Mouse (Mus musculus) lung, postnatal 14 days (tissue): ENCODE measurements at regions not wholly inside any gene's neighbourhood (a gene's known extent, or its start where the extent isn't known, plus 50 kb on each side); places are given as distances from the start of the nearest gene placed in this dataset.
"Not testable (repeated sequence)": the region's sequence is repeated elsewhere in the genome, so short reads cannot be mapped to it uniquely, and the experiment has no call there.

Experiments
- DNase-seq: peaks from one replicate; pipeline ENCODE4 v3.0.0; 2021

DNA sequence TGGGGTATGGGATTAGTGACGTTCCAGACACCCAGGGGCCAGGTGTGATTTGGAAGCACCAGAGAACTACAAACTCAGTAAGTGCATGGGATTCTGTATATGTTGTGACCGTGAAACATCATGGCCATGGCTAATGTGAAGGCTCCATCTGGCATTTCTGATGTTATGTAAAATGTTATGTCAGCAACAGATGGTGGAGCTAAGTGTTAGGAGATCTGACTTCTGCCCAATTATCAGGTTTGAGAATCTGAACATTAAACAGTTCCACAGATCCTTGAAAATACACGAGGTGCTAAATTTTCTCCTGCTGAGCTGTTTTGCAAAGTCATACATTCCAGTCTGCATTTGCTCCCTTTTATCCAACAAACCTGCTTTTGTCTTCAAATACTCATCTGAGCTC, 223.6 kb upstream of the Egfl6 start:
- DNase-seq: no peak

DNA sequence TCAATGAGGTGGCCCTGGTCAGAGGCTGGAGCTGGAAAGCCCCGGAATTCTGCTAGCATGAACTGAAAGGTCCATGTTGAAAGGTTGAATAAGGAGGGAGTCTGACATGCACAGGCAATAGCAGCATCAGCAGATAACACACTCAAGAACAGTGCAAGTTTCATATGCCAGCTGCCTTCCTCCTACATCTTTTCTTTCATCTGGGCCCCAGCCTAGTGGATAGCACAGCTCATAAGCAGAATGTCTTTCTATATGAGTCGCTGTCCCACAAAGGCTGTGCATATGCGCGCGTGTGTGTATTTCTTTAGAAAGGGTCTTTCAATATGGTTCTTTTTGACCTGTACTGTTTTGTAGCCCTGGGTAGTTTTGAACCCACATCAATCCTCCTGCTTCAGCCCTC, 222.7 kb upstream of the Egfl6 start:
- DNase-seq: no peak

DNA sequence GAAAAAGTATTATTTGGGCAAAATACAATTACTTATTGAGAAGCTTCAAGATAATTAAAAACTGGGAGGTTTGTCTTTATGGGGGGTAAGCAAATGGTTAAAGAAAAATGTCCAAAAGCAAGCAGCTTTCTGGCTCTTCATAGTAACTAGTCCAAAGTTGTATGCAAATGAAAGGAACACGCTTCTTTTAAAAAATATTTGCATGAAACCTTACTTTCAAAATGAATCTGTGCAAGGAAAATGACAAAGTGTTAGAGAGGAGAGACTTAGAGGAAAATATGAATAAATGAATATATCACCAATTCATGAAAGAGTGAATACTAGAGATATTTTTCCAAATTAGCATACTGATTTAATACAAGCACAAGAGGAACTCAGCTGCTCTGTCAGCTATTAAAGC, 220.4 kb upstream of the Egfl6 start:
- DNase-seq: no peak

DNA sequence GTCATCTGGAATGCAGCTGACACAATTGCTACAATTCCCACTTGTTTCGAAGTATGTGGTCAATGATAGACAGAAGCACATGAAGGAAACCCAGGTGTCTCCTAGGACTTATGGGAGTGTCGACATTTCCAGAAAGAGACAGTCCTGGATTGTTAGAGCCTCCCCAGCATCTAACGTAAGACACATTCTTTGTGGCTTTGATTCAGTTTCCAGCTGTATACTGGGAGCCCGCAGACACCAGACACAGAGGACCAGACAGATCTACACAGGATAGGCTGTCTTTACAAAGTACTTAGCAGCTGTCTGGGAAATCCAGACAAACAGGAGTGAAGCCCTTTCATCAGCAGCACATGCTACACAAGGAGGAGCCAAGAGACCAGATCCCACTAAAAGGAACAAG, 220.0 kb upstream of the Egfl6 start:
- no peak for DNase-seq

DNA sequence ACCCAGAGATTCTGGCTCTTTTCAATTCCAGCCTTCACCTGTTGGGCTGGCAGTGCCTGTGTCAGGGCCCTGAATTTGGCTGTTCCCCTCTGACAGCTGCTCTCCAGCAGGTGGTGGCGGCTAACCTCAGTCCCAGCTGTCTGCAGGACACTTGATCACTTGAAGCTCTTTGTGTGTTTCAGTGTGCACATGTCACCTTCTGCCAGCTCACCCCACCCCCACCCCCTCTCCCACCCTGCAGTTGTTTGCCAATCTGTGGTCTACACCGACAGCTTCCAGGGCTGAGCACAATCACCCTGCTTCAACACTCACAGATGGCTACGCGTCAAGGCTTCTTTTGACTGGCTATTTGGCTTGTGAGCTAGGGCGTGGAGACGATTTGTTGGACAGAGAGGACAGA, 217.7 kb upstream of the Egfl6 start:
- no peak for DNase-seq

DNA sequence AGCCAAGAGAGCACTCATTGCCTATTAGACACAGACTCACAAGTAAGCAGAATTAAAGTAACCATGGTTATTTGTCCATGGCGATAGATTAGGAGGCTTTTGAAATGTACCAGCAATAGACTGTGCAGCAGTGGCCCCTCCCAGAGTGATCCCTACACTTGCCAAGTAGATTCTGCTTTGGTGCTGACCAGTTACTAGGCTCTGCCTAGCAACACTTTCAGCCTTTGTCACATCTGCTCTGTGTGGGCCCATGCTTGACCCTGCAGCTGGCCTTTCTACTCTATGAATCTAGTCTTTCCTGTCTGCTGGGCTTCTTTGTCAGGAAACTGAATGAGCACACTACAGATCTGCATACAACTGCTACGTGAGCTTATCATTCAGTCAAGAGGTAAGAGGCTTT, 215.5 kb upstream of the Egfl6 start:
- DNase-seq: no peak

DNA sequence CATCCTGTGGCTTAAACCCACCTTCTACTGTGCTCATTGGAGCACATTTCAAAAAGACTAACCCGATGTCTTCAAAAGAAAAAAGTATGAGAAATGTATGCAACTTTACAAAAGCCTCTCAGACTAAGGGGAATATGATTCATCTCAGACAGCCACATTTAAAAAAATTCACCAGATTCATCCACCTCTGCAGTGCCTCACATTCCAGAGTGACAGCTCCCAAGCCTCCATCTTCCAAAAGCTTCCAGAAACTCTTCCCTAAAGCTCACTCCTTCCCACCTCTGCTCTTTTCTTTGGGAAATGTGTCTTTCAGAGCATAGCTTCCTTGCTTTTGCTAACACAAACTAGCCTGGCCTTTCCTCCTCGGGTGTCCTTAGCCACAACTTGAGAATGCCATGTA, 210.1 kb upstream of the Egfl6 start:
- no peak for DNase-seq

DNA sequence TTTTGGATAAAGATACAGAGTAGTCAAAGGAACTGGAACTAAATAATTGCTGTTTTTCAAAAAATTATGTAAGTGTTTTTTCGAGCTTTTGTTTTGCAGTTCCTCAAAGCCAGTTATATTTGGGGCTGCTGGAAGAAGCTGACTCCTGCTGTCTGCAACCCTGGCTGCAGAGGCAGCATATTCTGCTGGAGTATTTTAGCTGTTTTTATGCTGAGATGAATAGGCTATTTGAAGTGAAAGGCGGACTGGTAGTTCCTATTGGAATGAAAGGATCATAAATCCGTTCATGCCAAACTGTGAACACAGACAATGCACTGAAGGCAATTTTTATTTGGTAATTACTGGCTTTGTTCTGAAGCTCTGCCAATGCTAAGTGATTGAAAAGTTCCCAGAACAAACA, 203.5 kb upstream of the Egfl6 start:
- DNase-seq: no peak

DNA sequence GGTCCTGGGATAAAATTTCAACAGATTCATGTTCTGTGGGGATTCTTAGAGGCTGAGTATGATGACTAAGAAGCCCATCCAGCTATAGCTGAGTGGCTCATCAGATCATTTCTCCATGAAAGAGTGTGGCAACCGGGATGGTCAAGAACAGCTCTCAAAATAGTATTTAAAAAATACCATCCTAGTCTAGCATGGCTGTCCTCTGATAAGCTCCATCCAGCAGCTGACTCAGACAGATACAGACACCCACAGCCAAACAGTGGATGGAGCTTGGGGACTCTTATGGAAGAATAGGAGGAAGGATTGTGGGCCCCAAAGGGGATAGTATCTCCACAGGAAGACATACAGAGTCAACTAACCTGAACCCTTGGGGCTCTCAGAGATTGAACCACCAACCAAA, 201.6 kb upstream of the Egfl6 start:
- DNase-seq: not testable (repeated sequence)

DNA sequence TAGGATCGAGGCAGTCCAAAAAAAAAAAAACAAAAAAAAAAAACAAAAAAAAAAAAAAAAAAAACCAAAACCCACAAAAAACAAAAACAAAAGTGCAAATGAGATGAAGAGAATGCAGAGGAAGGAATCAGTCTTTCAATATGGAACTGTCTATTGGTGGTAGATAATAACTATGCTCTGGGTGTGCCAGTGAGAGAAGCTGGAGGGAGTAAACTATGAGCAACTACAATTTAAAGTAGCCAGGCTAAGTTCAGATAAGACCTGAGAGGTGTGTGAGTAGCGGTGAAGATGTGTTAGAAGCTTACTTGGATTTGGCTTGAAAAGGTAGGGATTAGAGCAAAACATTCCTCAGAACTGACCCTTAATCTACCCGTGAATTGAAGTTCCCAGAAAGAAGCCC, 200.1 kb upstream of the Egfl6 start:
- DNase-seq: no peak

DNA sequence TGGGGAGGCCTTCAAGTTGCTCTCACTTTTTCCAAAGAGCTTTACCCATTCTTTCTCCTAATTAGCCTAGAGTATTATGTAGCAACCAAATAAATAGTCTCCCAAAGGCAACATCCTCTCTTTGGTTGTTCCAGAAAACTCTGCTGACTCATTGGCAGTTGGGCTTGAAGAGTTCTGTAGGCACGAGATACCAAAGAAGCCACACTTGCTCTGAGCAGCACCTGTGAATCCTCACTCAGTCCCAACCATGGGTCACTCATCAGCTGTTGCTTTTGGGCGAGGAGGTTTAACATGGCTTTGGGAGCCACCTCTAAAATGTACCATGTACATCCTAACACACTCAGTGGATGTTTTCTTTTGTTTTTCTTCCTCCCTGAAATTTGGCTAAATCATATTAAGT, 197.9 kb upstream of the Egfl6 start:
- no peak for DNase-seq

DNA sequence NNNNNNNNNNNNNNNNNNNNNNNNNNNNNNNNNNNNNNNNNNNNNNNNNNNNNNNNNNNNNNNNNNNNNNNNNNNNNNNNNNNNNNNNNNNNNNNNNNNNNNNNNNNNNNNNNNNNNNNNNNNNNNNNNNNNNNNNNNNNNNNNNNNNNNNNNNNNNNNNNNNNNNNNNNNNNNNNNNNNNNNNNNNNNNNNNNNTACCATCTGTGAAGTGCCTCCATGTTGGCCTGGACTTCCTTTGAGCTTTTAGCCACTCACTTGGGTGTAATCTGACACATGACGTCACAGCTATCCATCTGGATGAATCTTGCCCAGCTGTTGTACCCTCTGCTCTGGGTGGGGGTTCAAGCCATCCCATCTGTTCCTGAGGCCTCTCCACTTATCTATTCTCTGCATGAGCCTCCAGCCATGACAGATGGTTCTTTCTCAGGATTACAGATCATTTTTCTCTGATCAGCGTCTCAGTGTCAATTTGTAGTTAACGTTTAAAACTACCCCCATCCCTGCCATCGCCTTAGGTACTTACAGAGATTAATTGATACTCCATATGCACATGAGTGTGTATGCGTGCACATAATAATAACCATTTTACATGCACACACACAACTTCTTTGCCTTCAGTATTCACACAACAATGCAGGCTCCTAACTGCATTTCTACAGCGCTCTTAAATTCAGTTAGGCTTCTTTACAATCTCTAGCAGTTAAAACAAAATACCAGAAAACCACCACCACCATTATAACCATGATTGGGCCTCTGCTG, 194.0 kb upstream of the Egfl6 start:
- DNase-seq: no peak

DNA sequence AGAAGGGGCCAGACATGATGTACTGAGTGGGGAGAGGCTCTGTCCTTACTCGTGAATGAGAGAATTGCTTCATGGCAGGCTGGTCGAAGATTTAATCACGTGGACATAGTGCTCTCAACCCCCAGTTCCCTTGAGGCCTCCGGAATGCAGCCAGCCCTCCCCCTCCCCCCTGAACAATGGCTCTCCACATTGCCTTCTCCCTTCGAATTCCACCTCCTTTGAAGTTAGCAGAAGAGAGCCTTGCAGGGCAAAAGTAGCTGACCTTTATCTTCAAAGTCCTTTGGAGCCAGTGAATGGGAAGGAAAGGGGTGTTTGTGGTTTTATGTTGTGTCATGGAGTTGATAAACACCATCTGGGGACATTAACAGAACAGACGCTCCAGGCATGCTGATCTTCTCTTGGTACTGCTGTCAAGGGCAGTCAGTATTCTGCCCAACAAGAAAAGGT, 187.9 kb upstream of the Egfl6 start:
- peak; percentile 4 for DNase-seq

DNA sequence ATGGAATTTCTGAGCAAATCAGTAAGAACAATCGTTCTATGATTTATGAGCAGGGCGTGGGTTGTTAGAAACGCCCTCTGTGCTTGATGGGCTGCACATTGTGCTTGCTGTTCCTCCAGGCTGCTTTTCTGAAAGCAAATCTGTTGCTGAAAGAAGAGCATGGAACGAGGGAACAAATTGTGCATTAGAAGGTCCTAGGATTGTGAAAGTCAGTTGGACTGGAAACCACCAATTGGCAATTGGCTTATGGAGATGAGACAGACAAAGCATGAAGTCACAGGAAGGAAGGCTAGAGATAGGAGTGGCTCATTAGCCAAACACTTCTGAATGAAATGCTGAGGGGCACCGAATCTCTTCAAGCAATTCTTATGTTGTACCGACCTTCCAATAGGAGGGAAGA, 181.5 kb upstream of the Egfl6 start:
- no peak for DNase-seq

DNA sequence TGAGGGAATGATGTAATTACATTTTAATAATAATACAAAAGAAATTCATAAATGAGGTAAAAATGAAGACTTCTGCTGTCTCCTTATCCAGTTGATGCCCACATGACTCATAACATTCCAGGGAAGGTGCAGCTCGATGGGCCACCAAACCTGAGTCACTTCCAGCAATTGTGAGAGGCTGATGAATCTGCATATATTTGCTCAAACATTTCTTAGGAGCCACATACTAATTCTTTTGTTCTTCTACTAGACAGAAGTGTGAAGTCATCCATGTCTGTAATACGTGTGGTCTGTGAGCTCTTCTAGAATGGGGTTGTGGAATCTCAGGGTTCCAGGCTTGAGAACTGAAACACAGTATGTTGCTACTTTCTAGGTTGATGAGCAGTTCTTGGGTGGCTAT, 180.1 kb upstream of the Egfl6 start:
- DNase-seq: no peak

DNA sequence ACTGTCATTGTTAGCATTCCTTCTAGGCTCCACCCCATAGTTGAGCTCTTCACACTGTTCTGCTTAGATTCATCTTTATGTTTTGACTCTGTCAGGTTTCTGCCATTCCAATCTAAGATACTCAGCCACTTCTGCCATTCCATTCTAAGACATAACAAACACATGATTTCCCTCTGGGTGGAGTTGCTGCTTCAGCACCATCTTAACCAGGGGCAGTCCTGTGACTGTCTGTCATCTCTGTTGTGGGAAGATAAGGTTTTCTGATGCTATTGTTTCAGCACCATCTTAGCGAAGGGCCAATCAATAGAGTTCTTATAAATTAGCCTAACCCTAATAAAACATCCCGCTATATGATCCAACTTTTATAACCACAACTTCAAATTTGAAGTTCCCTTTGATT, 176.6 kb upstream of the Egfl6 start:
- DNase-seq: no peak

DNA sequence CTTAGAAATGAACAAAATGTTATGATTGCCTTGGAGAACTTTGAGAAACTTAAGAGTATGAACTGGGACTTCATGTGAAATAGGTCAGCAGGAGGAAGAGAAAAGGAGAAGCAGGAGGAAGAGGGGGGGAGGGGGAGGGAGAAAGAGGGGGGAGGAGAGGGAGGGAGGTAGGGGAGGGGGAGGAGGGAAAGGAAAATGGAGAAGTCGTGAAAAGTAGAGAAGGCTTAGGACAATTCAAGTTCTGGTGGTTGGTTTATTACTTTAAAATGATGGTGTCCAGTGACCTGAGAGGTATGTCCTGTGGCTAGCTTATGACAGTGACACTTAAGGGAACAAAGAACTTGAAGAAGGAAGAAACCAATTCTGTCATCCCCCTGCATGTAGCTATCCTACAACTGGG, 171.6 kb upstream of the Egfl6 start:
- DNase-seq: no peak

DNA sequence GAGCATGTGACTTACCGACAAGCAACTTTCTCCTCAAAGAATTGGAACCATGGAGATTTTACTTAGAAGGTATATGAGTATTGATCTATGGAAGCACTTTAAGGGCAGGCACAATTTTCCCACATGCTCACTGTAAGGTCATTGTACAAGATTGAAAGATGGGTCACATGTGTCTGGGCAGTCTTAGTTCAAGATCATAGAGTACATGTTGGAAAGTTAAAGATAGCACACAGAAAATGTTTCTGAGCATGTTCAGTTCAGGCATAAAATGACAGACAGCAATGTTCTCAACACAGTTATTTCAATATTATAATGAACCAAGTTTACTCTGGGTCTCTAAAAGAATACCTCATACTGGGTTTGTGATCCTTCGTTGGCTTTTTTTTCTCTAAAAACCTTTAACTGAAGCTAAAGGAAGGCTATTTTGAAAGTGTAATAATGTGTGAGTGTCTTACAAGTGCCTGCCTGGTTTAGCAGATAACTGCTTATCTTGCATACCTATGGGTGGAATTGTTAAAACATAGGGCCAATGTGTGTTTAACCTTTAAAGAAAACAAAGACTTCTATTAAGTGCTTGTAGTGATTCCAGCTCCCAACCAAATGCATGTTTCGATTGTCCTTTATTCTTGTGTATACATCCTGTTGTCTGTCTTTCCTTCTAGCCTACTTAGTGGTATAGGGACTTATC, 169.6 kb upstream of the Egfl6 start:
- DNase-seq: no peak

DNA sequence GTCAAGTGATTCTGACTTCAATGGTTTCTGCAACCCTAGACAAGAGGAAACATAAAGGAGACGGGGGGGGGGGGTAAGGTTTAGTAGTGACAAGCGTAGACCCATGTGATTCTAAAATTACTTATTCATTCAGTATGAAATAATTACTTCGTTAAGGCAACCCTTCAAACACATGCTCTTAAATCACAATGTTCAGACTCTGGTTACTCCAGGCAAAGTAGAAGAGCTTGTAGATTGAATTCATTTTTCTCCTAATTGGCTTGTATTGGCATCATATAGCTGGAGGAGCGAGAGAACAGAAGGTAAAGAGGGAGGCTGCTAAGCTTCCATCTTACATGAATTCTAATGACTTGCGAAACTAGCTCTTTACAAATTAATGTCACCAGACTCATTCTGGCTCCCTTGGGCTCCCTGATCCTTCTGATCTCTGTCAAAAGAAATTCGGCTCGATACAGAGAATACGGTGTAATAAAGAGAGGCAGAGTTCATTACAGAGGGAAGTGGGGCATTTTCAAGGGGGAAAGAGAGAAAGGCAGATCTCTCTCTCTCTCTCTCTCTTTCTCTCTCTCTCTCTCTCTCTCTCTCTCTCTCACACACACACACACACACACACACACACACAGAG, 163.6 kb upstream of the Egfl6 start:
- no peak for DNase-seq

DNA sequence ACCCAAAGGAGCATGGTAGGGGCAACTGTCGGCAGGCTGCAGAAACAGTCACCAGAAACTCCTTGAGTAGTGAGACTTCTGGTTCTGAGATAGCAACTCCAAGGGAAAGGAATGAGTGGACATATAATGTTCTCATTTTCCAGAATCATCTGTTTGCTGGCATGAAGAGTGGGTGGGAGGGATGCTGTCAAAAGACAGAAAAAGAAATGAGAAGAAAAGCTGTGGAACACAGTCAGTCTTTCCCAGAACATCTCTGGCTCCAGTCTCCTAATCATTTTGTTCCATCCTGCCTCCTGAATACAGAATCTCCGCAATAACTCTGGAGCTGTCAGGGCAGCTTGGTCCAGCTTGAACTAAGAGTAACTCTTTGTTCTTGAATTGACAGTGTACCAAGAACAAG, 145.8 kb upstream of the Egfl6 start:
- no peak for DNase-seq

DNA sequence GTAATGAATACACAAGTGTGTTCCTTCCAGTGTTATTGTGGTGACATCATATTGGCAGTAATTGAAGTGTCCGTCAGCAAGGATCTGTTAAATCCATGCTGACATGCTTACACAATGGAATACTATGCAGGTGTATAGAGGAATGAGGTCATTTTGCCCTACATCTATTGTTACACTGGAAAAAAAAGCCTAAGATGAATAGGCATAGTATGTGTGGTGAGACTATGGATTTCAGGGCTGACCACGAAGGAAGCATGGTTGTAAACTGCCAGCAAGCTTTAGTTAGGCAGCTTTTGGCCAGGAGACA, 143.1 kb upstream of the Egfl6 start:
- no peak for DNase-seq

DNA sequence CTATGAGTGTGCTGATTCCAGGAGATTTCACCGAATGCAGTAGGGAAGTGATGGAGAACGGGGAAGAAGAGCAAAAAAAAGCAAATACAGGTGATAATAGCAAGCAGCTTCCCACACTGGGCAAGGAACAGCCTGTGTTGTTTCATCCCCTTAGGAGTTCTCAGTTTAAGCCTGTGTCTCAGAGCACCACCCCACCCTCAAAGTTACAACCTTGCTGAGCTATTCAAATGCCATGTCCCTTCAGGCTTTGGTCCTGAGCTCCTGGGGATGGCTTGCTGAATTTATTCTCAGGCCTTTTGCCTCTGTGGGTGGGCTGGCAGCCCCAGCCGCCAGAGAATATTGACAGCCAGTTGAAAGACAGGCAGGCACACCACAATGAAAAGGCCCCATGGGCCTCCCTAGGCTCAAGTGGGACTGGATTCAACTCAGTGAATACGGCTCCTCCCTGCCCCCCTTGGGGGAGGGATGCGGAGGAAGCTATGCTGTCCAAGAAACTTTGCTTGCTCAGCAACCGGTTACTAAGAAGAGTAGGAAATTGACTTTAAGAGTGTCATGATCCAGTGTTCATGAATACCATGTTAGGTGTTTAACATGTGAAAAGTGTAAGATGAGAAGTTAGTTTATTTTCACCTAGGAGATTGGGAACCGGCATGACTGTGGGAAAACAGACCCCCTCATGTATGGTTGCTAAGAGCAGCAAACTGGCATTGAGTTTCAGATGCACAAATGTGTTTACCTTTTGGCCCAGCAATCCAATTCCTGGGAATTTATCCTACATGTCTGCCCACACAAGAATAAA, 142.5 kb upstream of the Egfl6 start:
- DNase-seq: no peak

DNA sequence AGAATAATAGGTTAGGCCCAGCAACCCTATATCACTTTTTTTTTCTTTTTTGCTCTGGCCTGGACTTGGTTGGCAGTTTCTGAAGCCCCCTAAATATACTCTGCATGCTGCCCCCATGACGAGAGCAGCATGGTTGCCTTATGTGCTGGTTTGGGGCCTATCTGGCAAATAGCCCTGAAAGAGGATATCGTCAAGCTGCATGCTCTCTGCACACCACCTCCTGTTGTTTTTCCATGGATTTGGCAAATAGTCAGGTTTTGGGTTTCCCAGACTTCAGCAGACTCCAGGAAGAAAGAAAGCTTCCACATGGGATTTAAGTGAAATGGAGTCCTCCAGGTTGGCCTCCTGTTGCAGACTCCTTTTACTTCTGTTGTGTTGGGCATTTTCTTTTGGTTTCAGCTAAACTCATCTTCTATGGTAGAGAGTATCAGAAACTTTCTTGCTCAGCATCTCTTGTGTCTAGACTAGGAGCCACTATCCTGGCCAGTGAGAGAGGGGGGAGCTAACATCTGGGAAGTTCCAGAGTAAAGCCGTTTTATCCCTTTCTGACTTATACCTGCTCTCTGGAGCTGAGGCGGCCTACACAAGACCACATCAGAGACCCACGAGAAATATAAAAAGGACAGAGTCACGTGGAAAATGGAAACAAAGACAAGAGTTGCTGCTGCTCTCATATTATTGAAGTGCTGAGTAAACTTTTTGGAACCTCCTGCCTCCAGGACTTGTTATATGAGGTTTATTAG, 140.4 kb upstream of the Egfl6 start:
- no peak for DNase-seq
